Mouse (Mus musculus) liver, embryonic 16.5 days (tissue): ENCODE data around the gene Tcf7l2. TPM values are rescaled to one million over a fixed set of nuclear protein-coding genes. Genes with fewer than 3 reads are reported as not detected.

Source experiments
- ATAC-seq: fragments of 200-750 bp; cut with Nextera tagmentation; 2 replicates; pipeline ENCODE4 v1.8.0; 2017; ENCODE audit warnings: low read depth, mild to moderate bottlenecking, moderate number of reproducible peaks, moderate library complexity
- H3K27ac ChIP-seq: fragments of 300-500 bp; sonication (generic); 2 replicates; pipeline ENCODE4 v1.5.1; 2014; ENCODE audit warnings: mild to moderate bottlenecking, low read length
- H3K27me3 ChIP-seq: fragments of 300-500 bp; sonication (generic); 2 replicates; pipeline ENCODE4 v1.6.1; 2014; ENCODE audit warnings: low read depth, low read length, mixed read lengths; ENCODE audit not compliant: control insufficient read depth, insufficient read depth
- H3K36me3 ChIP-seq: fragments of 300-500 bp; sonication (generic); 2 replicates; pipeline ENCODE4 v1.6.1; 2014; ENCODE audit warnings: mild to moderate bottlenecking; ENCODE audit not compliant: control insufficient read depth, insufficient read depth
- H3K4me1 ChIP-seq: fragments of 300-500 bp; sonication (generic); 2 replicates; pipeline ENCODE4 v1.6.1; 2014; ENCODE audit warnings: low read depth, low read length, mixed read lengths; ENCODE audit not compliant: control insufficient read depth
- H3K4me2 ChIP-seq: fragments of 300-500 bp; sonication (generic); 2 replicates; pipeline ENCODE4 v1.6.1; 2014; ENCODE audit warnings: low read depth, low read length, mixed read lengths
- H3K4me3 ChIP-seq: fragments of 300-500 bp; sonication (generic); 2 replicates; pipeline ENCODE4 v1.5.1; 2014; ENCODE audit warnings: low read depth, mild to moderate bottlenecking, low read length
- H3K9ac ChIP-seq: fragments of 300-500 bp; sonication (generic); 2 replicates; pipeline ENCODE4 v1.6.1; 2014; ENCODE audit warnings: low read depth, low read length
- H3K9me3 ChIP-seq: fragments of 300-500 bp; sonication (generic); replicated peaks from 2 replicates; pipeline ENCODE4 v1.6.1; 2016; ENCODE audit warnings: low read length; ENCODE audit not compliant: control insufficient read depth
- WGBS: fragments of 180-500 bp; shearing (Covaris S2); extraction: QIAGEN DNeasy Blood & Tissue Kit; methylation state at CpG from one replicate; pipeline ENCODE4 v1.1.7; 2014; ENCODE audit not compliant: insufficient replicate concordance; 5-methylcytosine and 5-hydroxymethylcytosine counted together
- polyA plus RNA-seq: library from polyadenylated mRNA; unstranded; fragments of >200 nt; fragmentation: Nextera tagmentation; extraction: Ambion mirVana; gene quantifications from 2 replicates; pipeline ENCODE4 v1.2.1, GENCODE M21; 2015

Gene Tcf7l2
- polyA plus RNA-seq, 1 experiment from 2014 or later, result 20.7 TPM

DNA sequence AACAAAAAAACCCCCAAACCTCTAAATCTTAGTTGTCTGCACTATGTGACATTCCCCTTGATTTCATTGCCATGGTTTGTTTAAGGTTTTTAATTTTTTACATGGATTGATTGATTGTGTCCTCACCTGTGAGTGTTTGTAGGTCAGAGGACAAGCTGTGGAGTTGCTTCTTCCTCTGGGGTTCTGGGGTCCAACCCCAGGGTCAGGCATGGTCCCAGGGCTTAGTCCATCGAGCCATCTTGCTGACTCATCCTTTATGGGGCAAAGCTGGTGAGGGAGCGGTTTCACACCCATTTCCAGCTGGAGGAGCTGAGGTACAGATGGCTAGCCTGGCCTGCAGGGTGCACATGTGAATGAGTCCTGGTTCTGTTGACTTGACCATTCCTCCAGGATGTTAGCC is 66.7 kb downstream of the Tcf7l2 start:
- WGBS, result 30% methylated on average over 2 of the region's 2 CpGs
- no peak overlapping the region for H3K27ac ChIP-seq
- no peaks in the 10 kb centered on the region for H3K9me3 ChIP-seq
- H3K27me3 ChIP-seq, result peaks cover 6% of the 10 kb centered on the region; the same call in 1 of the 2 replicates
- H3K4me2 ChIP-seq, result no peak overlapping the region
- no peaks in the 10 kb centered on the region for H3K36me3 ChIP-seq
- H3K4me3 ChIP-seq, result no peak overlapping the region
- no peak for ATAC-seq
- peaks cover 11% of the 10 kb centered on the region for H3K4me1 ChIP-seq
- no peak overlapping the region for H3K9ac ChIP-seq

DNA sequence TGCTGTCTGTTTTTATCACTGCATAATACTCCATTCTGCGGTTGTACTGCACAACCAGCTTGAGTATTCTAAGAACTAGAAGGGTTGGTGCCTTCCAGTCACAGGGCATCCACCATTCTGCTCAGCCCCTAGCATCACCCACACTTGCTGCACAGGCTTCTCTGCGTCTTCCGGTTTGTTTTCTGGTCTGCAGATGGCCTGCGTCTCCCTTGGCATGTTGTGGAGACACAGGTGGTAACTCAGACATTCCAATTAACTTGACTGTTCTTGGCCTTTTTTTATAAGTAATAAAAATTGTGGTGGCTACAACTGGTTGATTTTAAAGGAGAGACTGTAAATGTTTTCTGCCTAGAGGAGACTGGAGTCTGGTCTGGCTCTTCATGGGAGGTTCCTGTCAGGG is 67.9 kb downstream of the Tcf7l2 start:
- Histone ChIP-seq H3K4me3 (no peak overlapping the region), H3K27ac (no peak overlapping the region), H3K4me1 (peaks cover 11% of the 10 kb centered on the region), H3K36me3 (no peaks in the 10 kb centered on the region), H3K27me3 (peaks cover 6% of the 10 kb centered on the region; the same call in 1 of the 2 replicates), H3K9me3 (no peaks in the 10 kb centered on the region), H3K4me2 (no peak overlapping the region), H3K9ac (no peak overlapping the region)
- WGBS, result 80% methylated on average over 4 of the region's 4 CpGs
- ATAC-seq, result no peak

- no peak for ATAC-seq
- no peak overlapping the region for H3K4me3 ChIP-seq
- H3K4me2 ChIP-seq, result no peak overlapping the region
- no peaks in the 10 kb centered on the region for H3K36me3 ChIP-seq
- H3K27ac ChIP-seq, result no peak overlapping the region
- peaks cover 5% of the 10 kb centered on the region; the same call in 1 of the 2 replicates for H3K27me3 ChIP-seq
- H3K4me1 ChIP-seq, result peaks cover 2% of the 10 kb centered on the region
- H3K9ac ChIP-seq, result no peak overlapping the region
- H3K9me3 ChIP-seq, result no peaks in the 10 kb centered on the region
Measured at GRCm38 (mm10) chr19:55812236-55812635, 70.6 kb downstream of the Tcf7l2 start.

GRCm38 (mm10) chr19:55815010-55815790 is 73.6 kb downstream of the Tcf7l2 start:
- ATAC-seq, result no peak
- Histone ChIP-seq H3K27me3 (no peaks in the 10 kb centered on the region), H3K27ac (no peak overlapping the region), H3K4me3 (no peak overlapping the region), H3K4me1 (no peaks in the 10 kb centered on the region), H3K36me3 (no peaks in the 10 kb centered on the region), H3K9ac (no peak overlapping the region), H3K9me3 (no peaks in the 10 kb centered on the region), H3K4me2 (no peak overlapping the region)
- WGBS, result 64% methylated on average over 15 of the region's 15 CpGs

DNA sequence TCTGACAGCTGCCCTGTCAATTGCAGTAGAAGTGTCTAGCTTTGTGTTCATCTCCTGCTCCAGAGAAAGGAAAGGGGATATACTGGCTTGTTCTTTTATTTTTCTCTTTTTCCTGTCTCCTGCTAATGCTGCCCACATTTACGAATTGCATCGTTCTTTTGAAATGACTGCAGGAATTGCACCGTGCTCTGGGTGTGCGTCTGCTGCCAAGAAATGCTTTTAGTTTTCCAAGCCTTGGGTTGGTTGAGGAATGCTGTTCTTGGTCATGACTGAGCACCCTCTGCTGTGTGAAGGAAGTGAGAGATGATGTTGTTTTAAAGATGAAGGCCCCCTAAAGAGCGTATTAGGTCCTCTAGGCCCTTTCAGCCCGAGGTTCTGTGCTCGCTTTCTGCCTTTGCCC is 75.4 kb downstream of the Tcf7l2 start:
- no peak for ATAC-seq
- WGBS, result 72% methylated on average over 7 of the region's 7 CpGs
- Histone ChIP-seq H3K27me3 (no peaks in the 10 kb centered on the region), H3K9ac (no peak overlapping the region), H3K4me2 (no peak overlapping the region), H3K9me3 (no peaks in the 10 kb centered on the region), H3K4me3 (no peak overlapping the region), H3K4me1 (no peaks in the 10 kb centered on the region), H3K36me3 (no peaks in the 10 kb centered on the region), H3K27ac (no peak overlapping the region)

GRCm38 (mm10) chr19:55820202-55820601 is 78.6 kb downstream of the Tcf7l2 start:
- Histone ChIP-seq H3K27ac (no peak overlapping the region), H3K4me3 (no peak overlapping the region), H3K4me2 (no peak overlapping the region), H3K27me3 (no peaks in the 10 kb centered on the region; the same call in 1 of the 2 replicates), H3K9ac (no peak overlapping the region), H3K9me3 (no peaks in the 10 kb centered on the region), H3K36me3 (no peaks in the 10 kb centered on the region), H3K4me1 (peaks cover 3% of the 10 kb centered on the region)
- 66% methylated on average over 7 of the region's 7 CpGs for WGBS
- ATAC-seq, result no peak

DNA sequence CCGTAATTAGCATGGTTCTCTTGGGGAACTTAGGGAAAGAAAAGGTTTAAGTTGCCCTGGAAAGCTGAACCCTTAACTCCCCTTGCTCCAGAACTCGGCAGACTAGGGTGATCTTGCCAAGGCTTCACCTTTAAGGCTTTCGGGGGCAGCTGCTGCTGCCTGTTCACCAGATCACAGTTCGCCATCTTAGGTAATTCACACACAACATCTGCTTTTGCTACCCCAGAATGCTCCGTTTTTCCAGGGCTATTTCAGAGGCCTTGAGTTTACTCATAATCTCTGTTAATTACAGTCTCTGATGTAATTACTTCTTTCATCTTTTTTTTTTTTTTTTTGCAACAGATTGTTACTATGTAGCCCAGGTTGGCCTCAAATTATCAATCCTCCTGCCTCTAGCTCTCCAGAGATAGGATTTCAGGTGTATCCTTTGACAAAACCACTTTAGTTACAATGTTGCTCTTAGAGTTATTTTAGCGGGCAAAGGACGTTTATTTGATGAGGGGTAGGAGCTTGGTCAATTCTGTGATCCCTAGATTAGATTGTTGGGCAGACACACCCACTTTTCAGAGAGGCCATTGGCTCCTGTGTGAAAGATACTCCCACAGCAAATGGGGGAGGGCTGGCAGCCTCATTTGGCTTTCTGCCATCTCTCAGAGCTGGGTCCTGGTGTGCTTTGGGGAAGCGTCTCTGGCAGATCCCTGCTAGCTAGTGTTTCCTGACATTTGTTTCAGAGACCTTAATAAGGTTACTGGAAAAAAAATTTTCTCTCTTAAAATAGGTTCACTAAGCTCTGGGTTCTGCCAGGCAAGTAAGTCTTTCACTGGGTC is 83.6 kb downstream of the Tcf7l2 start:
- Histone ChIP-seq H3K4me3 (no peak overlapping the region), H3K9me3 (no peaks in the 10 kb centered on the region), H3K36me3 (no peaks in the 10 kb centered on the region), H3K27me3 (no peaks in the 10 kb centered on the region; the same call in 1 of the 2 replicates), H3K4me1 (peaks cover 24% of the 10 kb centered on the region), H3K9ac (no peak overlapping the region), H3K4me2 (no peak overlapping the region), H3K27ac (no peak overlapping the region)
- ATAC-seq, result peak; percentile 58
- 45% methylated on average over 8 of the region's 8 CpGs for WGBS

- H3K27ac ChIP-seq, result no peak overlapping the region
- ATAC-seq, result no peak
- H3K9me3 ChIP-seq, result no peaks in the 10 kb centered on the region
- H3K27me3 ChIP-seq, result no peaks in the 10 kb centered on the region; the same call in 1 of the 2 replicates
- 71% methylated on average over 10 of the region's 10 CpGs for WGBS
- no peak overlapping the region for H3K9ac ChIP-seq
- peaks cover 24% of the 10 kb centered on the region for H3K4me1 ChIP-seq
- H3K4me3 ChIP-seq, result no peak overlapping the region
- no peaks in the 10 kb centered on the region for H3K36me3 ChIP-seq
- no peak overlapping the region for H3K4me2 ChIP-seq
Measured at GRCm38 (mm10) chr19:55825951-55826507, 84.4 kb downstream of the Tcf7l2 start.
